Mouse (Mus musculus) cerebellum, adult 11 months (tissue): ENCODE data around the gene Gm9602.
"Not testable (repeated sequence)": the region's sequence is repeated elsewhere in the genome, so short reads cannot be mapped to it uniquely, and the experiment has no call there.

Experiments
- DNase-seq: peaks from one replicate; pipeline ENCODE4 v3.0.0; 2022

Gene Gm9602

DNA sequence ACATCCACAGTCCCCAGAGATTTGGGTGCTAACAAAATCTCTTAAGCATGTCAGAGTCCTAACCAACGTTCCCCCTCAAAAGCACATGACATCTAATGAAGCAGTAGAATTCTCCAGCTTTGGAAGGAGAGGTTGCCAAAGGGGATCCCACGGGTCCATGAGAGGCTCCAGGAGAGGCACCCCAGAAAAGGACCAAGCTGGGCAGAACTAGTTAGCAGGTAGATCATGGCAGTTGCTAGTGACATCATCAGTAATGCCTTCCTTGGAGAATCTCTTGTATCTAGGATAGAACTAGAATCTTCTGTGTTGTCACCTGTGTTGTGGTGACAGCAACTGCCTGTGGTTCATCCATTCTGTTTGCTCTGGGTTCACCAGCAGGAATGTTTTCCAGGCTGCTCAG lies at the start of gene Gm9602:
Gene Gm9602, plus strand, starts transcription at position 301 of the 400 bp plus-strand sequence.
- not testable (repeated sequence) for DNase-seq

DNA sequence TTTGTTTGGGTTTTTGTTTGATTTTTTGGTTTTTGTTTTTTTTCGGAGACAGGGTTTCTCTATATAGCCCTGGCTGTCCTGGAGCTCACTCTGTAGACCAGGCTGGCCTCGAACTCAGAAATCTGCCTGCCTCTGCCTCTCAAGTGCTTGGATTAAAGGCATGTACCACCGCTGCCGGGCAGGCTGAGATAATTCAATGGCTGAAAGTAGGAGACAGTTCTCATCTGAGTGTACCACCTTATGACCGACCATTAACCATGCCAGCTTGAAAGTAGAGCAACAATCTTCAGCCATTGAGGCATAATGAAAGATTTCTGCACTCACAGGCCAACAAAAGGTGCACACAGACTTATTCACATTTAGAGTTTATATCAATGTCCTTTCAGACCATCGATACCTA lies 30.3 kb downstream of the Gm9602 start:
- not testable (repeated sequence) for DNase-seq

DNA sequence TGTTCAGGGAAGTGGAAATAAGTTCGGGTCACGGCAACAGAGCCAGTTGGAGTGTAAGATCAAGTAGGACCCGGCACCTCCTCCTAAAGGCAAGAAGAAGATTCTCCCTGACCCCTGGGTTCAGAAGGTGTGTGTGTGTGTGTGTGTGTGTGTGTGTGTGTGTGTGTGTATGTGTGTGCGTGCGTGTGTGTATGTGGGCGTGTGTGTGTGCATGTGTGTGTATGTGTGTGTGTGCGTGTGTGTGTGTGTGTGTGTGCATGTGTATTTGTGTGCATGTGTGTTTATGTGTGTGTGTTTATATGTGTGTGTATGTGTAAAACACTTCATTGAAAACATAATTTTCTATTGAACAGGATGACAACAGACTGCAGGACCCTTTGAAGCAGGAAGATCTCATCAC lies 45.8 kb downstream of the Gm9602 start:
- not testable (repeated sequence) for DNase-seq
